Mouse (Mus musculus) hindbrain, embryonic 16.5 days (tissue): ENCODE measurements around the gene Timm29. TPM values are rescaled to one million over a fixed set of nuclear protein-coding genes. Genes with fewer than 3 reads are reported as not detected.
A peak's percentile ranks its signal among the peaks of the same experiment; 100 is the strongest.

ENCODE experiments used
- ATAC-seq: fragments of 200-750 bp; cut with Nextera tagmentation; 2 replicates; pipeline ENCODE4 v1.8.0; 2017; ENCODE audit warnings: moderate TSS enrichment, moderate library complexity
- H3K27ac ChIP-seq: fragments of 300-500 bp; sonication (generic); 2 replicates; pipeline ENCODE4 v1.5.1; 2014; ENCODE audit warnings: low read depth, mild to moderate bottlenecking, control low read depth, low read length, moderate library complexity
- H3K27me3 ChIP-seq: fragments of 300-500 bp; sonication (generic); replicated peaks from 2 replicates; pipeline ENCODE4 v1.6.1; 2014; ENCODE audit warnings: low read length; ENCODE audit not compliant: control insufficient read depth, insufficient read depth
- H3K36me3 ChIP-seq: fragments of 300-500 bp; sonication (generic); 2 replicates; pipeline ENCODE4 v1.6.1; 2014; ENCODE audit warnings: mild to moderate bottlenecking, low read length, moderate library complexity, mixed read lengths; ENCODE audit not compliant: control insufficient read depth, insufficient read depth
- H3K4me1 ChIP-seq: fragments of 300-500 bp; sonication (generic); 2 replicates; pipeline ENCODE4 v1.6.1; 2014; ENCODE audit warnings: low read depth, low read length; ENCODE audit not compliant: control insufficient read depth, insufficient read depth
- H3K4me2 ChIP-seq: fragments of 300-500 bp; sonication (generic); 2 replicates; pipeline ENCODE4 v1.6.1; 2014; ENCODE audit warnings: mild to moderate bottlenecking, low read length, control low read depth, moderate library complexity
- H3K4me3 ChIP-seq: fragments of 300-500 bp; sonication (generic); 2 replicates; pipeline ENCODE4 v1.5.1; 2014; ENCODE audit warnings: mild to moderate bottlenecking, low read length, control low read depth, moderate library complexity
- H3K9ac ChIP-seq: fragments of 300-500 bp; sonication (generic); 2 replicates; pipeline ENCODE4 v1.6.1; 2014; ENCODE audit warnings: low read depth, mild to moderate bottlenecking, control low read depth, low read length, moderate library complexity
- H3K9me3 ChIP-seq: fragments of 300-500 bp; sonication (generic); 2 replicates; pipeline ENCODE4 v1.6.1; 2014; ENCODE audit warnings: mild to moderate bottlenecking, low read length, moderate library complexity; ENCODE audit not compliant: control insufficient read depth
- WGBS: fragments of 180-500 bp; shearing (Covaris S2); extraction: QIAGEN DNeasy Blood & Tissue Kit; methylation state at CpG from one replicate; pipeline ENCODE4 v1.1.7; 2014; 5-methylcytosine and 5-hydroxymethylcytosine counted together
- polyA plus RNA-seq: library from polyadenylated mRNA; unstranded; fragments of >200 nt; fragmentation: Nextera tagmentation; extraction: Ambion mirVana; gene quantifications from 2 replicates; pipeline ENCODE4 v1.2.1, GENCODE M21; 2015

Timm29 gene
- polyA plus RNA-seq, 1 experiment from 2014 or later, result 51.8 TPM

DNA sequence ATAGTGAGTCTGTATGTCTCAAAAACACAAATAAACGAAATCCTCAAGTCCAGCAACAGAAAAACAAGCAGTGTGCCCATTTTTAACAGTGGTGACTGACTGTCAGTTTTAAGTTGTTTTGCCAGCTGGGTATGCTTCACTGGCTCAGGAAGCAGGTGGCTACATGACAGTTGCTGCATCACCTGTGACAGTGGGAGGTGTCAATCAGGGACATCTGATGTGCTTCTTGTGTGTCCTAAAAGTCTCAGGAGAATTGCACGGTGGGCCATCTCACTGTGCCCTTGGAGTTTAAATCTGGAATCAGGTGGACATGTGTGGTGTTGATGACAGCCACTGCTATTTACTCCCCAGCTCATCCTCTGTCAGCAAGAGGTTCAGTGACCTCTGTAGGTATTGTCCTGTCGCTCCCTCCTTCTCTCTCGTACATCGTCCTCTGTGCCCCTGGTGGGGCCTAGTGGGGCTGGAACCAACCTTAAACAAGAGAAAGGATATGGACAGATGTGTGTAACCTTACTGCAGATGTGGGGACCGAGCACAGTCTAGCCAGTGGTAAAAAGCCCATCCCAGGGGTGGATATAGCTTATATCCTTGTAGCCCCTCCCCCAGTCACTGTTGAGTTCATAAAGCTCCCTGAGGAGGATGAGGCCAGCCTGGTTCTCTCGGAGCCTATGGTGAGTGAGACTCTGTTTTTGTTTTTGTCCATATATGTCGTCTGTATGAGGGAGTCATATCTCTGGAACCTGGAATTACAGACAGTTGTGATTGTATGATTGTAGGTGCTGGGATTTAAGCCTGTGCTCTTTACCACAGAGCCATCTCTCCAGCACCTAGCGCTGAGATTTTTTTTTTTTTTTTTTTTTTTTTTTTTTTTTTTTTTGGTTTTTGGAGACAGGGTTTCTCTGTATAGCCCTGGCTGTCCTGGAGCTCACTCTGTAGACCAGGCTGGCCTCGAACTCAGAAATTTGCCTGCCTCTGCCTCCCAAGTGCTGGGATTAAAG is 33.1 kb downstream of the Timm29 start:
- Histone ChIP-seq H3K36me3 (no peaks in the 10 kb centered on the region), H3K9ac (no peak overlapping the region), H3K4me1 (peaks cover 3% of the 10 kb centered on the region; the same call in 1 of the 2 replicates), H3K4me3 (no peak overlapping the region), H3K27me3 (no peaks in the 10 kb centered on the region), H3K27ac (no peak overlapping the region), H3K4me2 (no peak overlapping the region), H3K9me3 (no peaks in the 10 kb centered on the region)
- WGBS, result 85% methylated on average over 9 of the region's 10 CpGs
- 0 out of 2 replicates have a peak, but pooled peaks have one; percentile 37 for ATAC-seq

DNA sequence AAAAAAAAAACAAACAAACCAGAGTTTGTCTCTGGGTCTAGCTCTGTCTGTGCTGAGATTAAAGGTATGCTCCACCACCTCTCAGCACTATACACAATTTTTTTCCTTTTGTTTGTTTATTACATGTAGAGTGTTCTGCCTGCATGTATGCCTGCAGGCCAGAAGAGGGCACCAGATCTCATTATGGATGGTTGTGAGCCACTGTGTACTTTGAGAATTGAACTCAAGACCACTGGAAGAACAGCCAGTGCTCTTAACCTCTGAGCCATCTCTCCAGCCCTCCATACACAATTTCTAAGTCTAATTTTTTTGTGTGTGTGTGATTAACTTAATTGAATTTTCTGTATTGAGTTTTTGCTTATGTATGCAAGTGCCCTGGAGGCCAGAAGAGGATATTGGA is 34.0 kb downstream of the Timm29 start:
- no peak for ATAC-seq
- Histone ChIP-seq H3K36me3 (no peaks in the 10 kb centered on the region), H3K4me3 (no peak overlapping the region), H3K9ac (no peak overlapping the region), H3K27ac (no peak overlapping the region), H3K4me1 (peaks cover 3% of the 10 kb centered on the region; the same call in 1 of the 2 replicates), H3K27me3 (no peaks in the 10 kb centered on the region), H3K9me3 (no peaks in the 10 kb centered on the region), H3K4me2 (no peak overlapping the region)

DNA sequence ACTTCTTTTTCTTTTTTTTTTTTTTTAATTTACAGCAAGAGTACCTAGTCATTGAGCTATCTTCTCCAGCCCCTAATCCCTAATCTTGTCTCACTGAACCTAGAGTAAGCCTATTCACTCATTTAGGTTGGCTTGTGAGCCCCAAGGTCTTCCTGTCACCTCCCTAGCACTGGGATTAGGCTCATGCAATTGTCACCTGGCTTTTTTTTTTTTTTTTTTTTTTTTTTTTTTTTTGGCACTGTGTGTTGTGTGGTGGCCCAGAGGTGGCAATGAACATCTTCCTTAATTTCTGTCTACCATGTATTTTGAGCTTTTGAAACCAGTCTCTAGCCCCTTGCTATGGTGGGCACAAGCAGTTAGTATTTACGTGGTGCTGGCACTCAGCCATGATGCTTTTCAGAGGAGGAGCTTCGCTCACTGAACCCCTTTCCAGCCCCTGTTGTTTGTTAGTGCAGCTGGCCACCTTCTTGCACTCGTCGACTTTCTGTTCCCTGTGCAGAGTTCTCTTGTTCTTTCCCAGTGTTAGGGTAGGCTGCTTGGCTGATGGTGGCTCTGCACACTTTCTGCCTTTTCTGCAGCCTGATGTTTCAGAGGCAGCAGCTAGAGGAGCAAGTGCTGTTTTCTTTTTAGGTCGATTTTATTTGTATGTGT is 34.7 kb downstream of the Timm29 start:
- no peak for ATAC-seq

DNA sequence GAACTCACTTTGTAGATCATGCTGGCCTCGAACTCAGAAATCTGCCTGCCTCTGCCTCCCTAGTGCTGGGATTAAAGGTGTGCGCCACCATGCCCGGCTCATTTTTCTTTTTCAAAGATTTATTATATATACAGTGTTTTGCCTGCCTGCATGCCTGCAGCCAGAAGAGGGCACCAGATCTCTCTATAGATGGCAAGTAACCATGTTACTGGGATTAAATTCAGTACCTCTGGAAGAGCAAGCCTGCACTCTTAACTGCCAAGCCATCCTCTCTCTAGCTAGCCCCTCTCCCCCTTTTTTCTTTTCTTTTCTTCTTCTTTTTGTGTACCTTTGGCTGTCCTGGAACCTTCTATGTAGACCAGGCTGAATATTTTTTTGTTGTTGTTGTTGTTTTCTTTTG is 38.2 kb downstream of the Timm29 start:
- Histone ChIP-seq H3K27ac (no peak overlapping the region), H3K27me3 (no peaks in the 10 kb centered on the region), H3K9ac (no peak overlapping the region), H3K9me3 (no peaks in the 10 kb centered on the region), H3K4me3 (no peak overlapping the region), H3K36me3 (peaks cover 9% of the 10 kb centered on the region), H3K4me1 (peaks cover 3% of the 10 kb centered on the region; the same call in 1 of the 2 replicates), H3K4me2 (no peak overlapping the region)
- ATAC-seq, result no peak
- WGBS, result 78% methylated on average over 3 of the region's 3 CpGs

More for the DNA sequence above, 34.7 kb downstream of the Timm29 start:
- no peaks in the 10 kb centered on the region for H3K36me3 ChIP-seq
- no peak overlapping the region for H3K27ac ChIP-seq
- H3K9me3 ChIP-seq, result no peaks in the 10 kb centered on the region
- H3K9ac ChIP-seq, result no peak overlapping the region
- H3K4me3 ChIP-seq, result no peak overlapping the region
- H3K4me2 ChIP-seq, result no peak overlapping the region
- no peaks in the 10 kb centered on the region for H3K27me3 ChIP-seq
- peaks cover 3% of the 10 kb centered on the region; the same call in 1 of the 2 replicates for H3K4me1 ChIP-seq
- WGBS, result 62% methylated on average over 5 of the region's 5 CpGs

DNA sequence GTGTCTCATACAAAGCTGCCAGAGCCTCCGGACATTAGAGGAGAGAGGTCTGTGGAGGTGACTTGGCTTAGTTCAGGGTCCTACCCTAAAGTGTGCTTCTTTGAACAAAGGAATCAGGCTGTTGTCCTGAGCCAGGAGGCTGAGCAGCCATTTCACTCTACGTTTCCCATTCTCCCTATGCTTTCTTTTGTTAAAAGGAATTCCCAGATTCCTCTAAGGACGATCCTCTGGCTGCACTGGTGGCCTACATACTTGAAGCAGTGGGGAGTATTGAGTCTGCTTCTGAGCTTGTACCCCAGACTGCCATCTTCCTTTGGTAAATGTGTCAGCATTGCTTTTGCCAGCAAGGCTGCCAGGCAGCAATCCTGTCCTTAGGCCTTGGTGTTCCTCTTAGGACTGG is 40.6 kb downstream of the Timm29 start:
- H3K4me2 ChIP-seq, result no peak overlapping the region
- no peak overlapping the region for H3K4me3 ChIP-seq
- H3K9me3 ChIP-seq, result no peaks in the 10 kb centered on the region
- no peaks in the 10 kb centered on the region for H3K4me1 ChIP-seq
- peaks cover 25% of the 10 kb centered on the region for H3K36me3 ChIP-seq
- no peak overlapping the region for H3K27ac ChIP-seq
- ATAC-seq, result no peak
- H3K27me3 ChIP-seq, result no peaks in the 10 kb centered on the region
- WGBS, result 56% methylated on average over 3 of the region's 3 CpGs
- no peak overlapping the region for H3K9ac ChIP-seq

DNA sequence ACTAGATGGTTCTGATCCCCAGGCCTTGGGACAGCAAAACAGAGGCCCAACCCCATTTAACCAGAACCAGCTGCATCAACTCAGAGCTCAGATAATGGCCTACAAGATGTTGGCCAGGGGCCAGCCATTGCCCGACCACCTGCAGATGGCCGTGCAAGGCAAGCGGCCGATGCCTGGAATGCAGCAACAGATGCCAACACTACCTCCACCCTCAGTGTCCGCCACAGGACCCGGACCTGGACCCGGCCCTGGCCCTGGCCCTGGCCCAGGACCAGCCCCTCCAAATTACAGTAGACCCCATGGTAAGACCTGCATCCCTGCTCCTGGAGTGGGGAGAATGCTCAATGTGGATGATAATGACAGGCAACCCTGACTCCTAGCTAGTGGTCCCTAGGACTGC is 43.1 kb downstream of the Timm29 start:
- no peaks in the 10 kb centered on the region for H3K4me1 ChIP-seq
- H3K36me3 ChIP-seq, result peaks cover 46% of the 10 kb centered on the region
- no peak overlapping the region for H3K4me3 ChIP-seq
- no peaks in the 10 kb centered on the region for H3K27me3 ChIP-seq
- H3K9me3 ChIP-seq, result no peaks in the 10 kb centered on the region
- 0 out of 2 replicates have a peak, but pooled peaks have one; percentile 10 for ATAC-seq
- H3K27ac ChIP-seq, result no peak overlapping the region
- 47% methylated on average over 7 of the region's 7 CpGs for WGBS
- no peak overlapping the region for H3K9ac ChIP-seq
- no peak overlapping the region for H3K4me2 ChIP-seq

DNA sequence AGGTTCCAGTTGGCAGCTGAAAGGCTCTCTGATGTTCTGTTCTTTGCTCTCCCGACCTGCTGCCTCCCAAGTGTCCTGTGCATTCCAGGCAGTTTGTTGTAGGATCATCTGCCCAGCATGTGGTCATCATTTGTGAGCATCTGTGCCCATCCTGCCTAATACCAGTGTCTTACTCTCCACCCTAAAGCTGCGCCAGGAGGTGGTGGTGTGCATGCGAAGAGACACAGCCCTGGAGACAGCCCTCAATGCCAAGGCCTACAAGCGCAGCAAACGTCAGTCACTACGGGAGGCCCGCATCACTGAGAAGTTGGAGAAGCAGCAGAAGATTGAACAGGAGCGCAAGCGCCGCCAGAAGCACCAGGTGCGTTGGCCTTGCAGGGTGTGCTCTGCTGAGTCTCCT is 46.5 kb downstream of the Timm29 start:
- no peak overlapping the region for H3K27ac ChIP-seq
- H3K9ac ChIP-seq, result no peak overlapping the region
- no peaks in the 10 kb centered on the region for H3K9me3 ChIP-seq
- no peaks in the 10 kb centered on the region for H3K27me3 ChIP-seq
- H3K36me3 ChIP-seq, result peaks cover 78% of the 10 kb centered on the region
- no peak overlapping the region for H3K4me3 ChIP-seq
- H3K4me1 ChIP-seq, result no peaks in the 10 kb centered on the region
- 86% methylated on average over 11 of the region's 11 CpGs for whole genome bisulfite sequencing
- no peak overlapping the region for H3K4me2 ChIP-seq
- no peak for ATAC-seq
